Mouse (Mus musculus) cortical plate, adult 2 months (tissue): ENCODE measurements around the gene Sphk1. TPM values are rescaled to one million over a fixed set of nuclear protein-coding genes. Genes with fewer than 3 reads are reported as not detected.

Source experiments
- H3K27ac ChIP-seq: fragments of 200-500 bp; 2 replicates; pipeline ENCODE4 v1.5.1; 2012; ENCODE audit warnings: low read length, control low read depth, inconsistent platforms; ENCODE audit not compliant: insufficient read depth
- H3K4me1 ChIP-seq: fragments of 200-500 bp; 2 replicates; pipeline ENCODE4 v1.6.1; 2011; ENCODE audit warnings: low read length; ENCODE audit not compliant: control insufficient read depth, insufficient read depth
- H3K4me3 ChIP-seq: fragments of 200-500 bp; 2 replicates; pipeline ENCODE4 v1.5.1; 2011; ENCODE audit warnings: mild to moderate bottlenecking, low read length, control low read depth; ENCODE audit not compliant: insufficient read depth
- CTCF ChIP-seq: fragments of 200-500 bp; IDR thresholded peaks from 2 replicates; pipeline ENCODE4 v1.5.1; 2011; ENCODE audit warnings: mild to moderate bottlenecking, control low read depth, low read length; ENCODE audit not compliant: insufficient read depth; ENCODE audit errors: extremely low read depth
- POLR2A ChIP-seq: fragments of 200-500 bp; IDR thresholded peaks from 2 replicates; pipeline ENCODE4 v1.6.1; 2011; ENCODE audit warnings: mild to moderate bottlenecking, low read length, control low read depth; ENCODE audit not compliant: insufficient read depth; ENCODE audit errors: extremely low read depth
- polyA plus RNA-seq: library from polyadenylated mRNA; depleted of rRNA; stranded (reverse); fragments of >200 nt; gene quantifications from 2 replicates; pipeline ENCODE4 v1.2.3, GENCODE M21; 2012

Gene Sphk1
- polyA plus RNA-seq, 1 experiment: 7.6 TPM

DNA sequence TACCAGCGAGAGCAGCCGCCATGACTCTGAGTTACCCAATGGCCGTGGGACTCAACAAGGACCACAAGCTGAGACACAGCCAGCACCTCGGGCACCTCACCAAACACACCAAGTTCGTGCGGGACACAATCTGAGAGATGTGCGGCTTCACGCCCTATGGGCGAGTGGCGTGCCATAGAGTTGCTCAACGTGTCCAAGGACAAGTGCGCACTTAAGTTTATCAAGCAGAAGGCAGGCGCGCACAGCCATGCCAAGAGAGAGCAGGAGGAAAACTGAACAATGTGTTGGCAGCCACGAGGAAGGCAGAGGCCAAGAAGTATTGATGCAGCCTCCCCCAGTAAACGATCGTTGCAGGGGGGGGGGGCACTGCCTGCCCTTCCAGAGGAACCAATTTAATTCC is 26.2 kb upstream of the Sphk1 start:
- no peak overlapping the region for H3K27ac ChIP-seq
- TF ChIP-seq CTCF (no peak), POLR2A (no peak)
- H3K4me3 ChIP-seq: no peak overlapping the region
- H3K4me1 ChIP-seq: no peaks in the 10 kb centered on the region

DNA sequence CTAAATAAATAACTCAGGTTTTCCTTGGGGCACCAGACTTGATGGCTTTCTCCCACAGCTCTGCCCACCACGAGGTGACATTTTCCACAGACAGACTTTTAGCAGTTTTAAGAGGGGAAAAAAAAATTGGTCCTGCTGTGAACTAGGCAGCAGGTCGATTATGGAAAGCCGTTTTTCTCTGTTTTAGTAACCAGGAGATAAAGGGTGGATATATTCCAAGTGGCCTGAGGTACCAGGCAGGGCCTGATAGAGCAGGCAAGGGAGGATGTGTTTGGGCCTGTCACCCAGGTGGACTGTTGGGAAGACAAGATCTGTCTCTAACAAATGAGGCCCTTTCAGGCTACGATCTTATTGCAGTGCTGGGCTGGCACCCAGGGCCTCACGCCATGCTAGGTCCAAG is 25.2 kb upstream of the Sphk1 start:
- TF ChIP-seq CTCF (no peak), POLR2A (no peak)
- no peak overlapping the region for H3K27ac ChIP-seq
- H3K4me1 ChIP-seq: no peaks in the 10 kb centered on the region
- H3K4me3 ChIP-seq: no peak overlapping the region

GRCm38 (mm10) chr11:116506151-116506875 is 24.4 kb upstream of the Sphk1 start:
- H3K27ac ChIP-seq: no peak overlapping the region
- H3K4me1 ChIP-seq: no peaks in the 10 kb centered on the region
- TF ChIP-seq POLR2A (no peak), CTCF (no peak)

GRCm38 (mm10) chr11:116508689-116509088 is 22.0 kb upstream of the Sphk1 start:
- Histone ChIP-seq H3K4me1 (no peaks in the 10 kb centered on the region), H3K27ac (no peak overlapping the region), H3K4me3 (no peak overlapping the region)
- TF ChIP-seq POLR2A (no peak), CTCF (no peak)

More at GRCm38 (mm10) chr11:116506151-116506875, 24.4 kb upstream of the Sphk1 start:
- H3K4me3 ChIP-seq: no peak overlapping the region

GRCm38 (mm10) chr11:116511301-116511868 is 19.3 kb upstream of the Sphk1 start:
- H3K4me3 ChIP-seq: no peak overlapping the region
- H3K27ac ChIP-seq: no peak overlapping the region
- TF ChIP-seq POLR2A: no peak
- no peak for TF ChIP-seq CTCF
- no peaks in the 10 kb centered on the region for H3K4me1 ChIP-seq

DNA sequence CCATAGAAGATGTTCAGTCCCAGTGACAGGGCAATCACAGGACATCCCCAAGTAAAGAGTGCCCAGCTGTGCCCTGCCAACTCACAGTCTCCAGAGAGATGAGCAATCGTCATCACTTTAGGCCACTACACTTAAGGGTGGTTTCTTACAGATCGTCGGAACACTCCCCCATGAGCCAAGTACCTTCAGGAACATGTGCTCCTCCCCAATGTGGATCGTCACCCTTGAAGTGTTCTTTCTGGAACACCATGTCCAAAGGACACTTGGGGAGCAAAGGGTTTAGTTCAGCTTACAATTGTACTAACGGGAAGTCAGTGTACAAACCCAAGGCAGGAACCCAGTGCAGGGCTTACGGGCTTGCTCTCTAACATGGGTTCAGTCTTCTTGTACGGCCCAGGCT is 18.6 kb upstream of the Sphk1 start:
- H3K4me3 ChIP-seq: no peak overlapping the region
- no peak for TF ChIP-seq POLR2A
- TF ChIP-seq CTCF: no peak
- H3K27ac ChIP-seq: no peak overlapping the region

DNA sequence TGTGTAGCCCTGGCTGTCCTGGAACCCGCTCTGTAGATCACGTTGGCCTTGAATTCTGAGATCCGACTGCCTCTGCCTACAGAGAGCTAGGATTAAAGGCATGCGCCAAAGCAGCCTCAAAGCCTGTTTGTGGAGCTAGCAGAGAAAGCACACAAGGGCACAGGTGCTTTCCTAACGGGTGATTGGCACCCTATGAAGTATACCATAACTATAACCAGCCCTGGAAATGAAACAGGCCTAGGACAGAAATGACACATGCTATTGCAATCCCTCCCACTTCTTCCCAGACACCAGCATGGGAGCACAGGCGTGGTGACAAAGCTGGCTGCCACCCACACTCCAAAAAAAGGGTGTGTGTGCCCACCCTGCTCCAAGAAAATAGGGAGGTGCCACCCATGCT is 17.7 kb upstream of the Sphk1 start:
- Histone ChIP-seq H3K4me3 (no peak overlapping the region), H3K4me1 (no peaks in the 10 kb centered on the region), H3K27ac (no peak overlapping the region)
- TF ChIP-seq POLR2A: no peak
- TF ChIP-seq CTCF: no peak

More for the DNA sequence above, 18.6 kb upstream of the Sphk1 start:
- H3K4me1 ChIP-seq: no peaks in the 10 kb centered on the region

DNA sequence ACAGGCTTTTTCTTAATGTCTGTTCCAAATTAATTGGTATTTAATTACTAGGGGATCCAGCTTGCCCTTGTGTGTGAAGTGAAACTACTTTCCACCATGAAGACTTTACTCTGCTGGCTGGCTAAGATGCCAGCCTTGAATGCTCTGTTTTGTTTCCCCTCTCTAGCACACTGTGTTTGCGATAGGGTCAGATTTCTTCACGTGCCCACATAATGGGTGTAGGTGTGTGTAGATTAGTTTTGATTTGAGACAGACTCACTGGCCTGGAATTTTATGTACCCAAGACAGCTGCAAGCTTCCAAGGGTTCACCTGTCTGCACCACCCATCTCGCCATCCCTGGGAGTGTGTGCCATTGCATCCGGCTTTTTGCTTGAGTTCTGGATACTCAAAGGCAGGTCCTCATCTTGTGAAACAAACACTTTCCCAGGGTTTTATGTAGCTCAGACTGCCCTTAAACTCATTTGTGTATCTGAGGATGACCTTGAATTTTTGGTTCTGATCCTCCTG is 17.1 kb upstream of the Sphk1 start:
- no peaks in the 10 kb centered on the region for H3K4me1 ChIP-seq
- H3K27ac ChIP-seq: no peak overlapping the region
- TF ChIP-seq CTCF (no peak), POLR2A (no peak)
- H3K4me3 ChIP-seq: no peak overlapping the region

DNA sequence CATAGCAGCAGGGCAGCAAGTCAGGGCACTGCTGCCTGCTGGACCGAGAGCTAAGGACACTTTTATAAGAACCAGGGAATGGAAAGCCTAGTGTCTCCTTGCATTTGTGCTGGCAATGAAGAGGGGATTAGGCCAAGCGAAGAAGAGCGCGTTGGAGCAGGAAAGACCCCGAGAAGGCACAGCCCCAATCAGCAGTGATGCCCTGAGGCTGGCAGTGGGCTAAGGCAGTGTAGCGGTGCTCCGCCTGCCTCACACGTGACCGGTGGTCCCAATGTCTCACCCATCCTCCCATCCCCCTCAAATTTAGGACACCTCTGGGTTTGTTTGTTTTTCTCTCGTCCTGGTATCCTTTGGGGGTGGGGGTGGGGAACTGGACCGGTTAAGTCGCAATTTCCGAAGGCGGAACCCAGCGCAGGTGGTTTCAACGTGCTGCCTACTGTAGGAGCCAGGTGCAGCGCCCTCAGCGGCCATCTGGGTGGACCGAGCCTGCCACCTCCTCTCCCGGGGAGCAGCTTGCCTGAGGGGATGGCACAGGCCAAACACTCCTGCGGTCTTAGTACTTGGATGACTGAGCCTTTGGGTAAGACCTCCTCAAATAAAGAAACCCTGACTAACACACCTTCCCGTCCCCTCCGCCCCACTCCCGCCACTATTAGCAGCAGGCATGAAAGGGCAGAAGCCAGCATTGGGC is 15.2 kb upstream of the Sphk1 start:
- no peak for TF ChIP-seq CTCF
- TF ChIP-seq POLR2A: no peak
- Histone ChIP-seq H3K4me3 (no peak overlapping the region), H3K27ac (no peak overlapping the region), H3K4me1 (no peaks in the 10 kb centered on the region)
